Mouse (Mus musculus) spleen, postnatal 14 days (tissue): ENCODE data around the gene Col25a1.

ENCODE experiments used
- DNase-seq, 2 experiments: peaks; one replicate each; pipeline ENCODE4 v3.0.0; 2021 to 2022; ENCODE audit warnings: low spot score in 2 of 2

Col25a1 gene

DNA sequence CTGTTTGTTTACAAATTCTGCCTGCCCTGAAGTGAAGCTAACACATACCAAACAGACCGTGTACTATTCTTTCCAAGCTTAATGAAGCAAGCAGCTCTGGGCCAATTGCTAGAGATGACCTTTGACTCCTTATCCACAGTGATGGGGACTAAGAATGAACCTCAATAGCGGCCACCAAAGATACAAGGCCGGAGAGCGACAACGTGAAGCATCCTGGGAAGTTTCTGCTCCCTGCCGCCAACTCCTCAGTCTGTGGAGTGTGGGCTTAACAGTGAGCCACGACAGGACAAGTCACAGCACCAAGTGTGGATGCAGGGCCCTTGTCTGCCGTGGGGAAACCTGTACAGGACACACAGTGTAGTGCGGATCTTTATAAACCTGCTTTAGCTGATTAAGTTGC is 247.3 kb downstream of the Col25a1 start:
- DNase-seq: no peak

GRCm38 (mm10) chr3:130380299-130380845 is 249.1 kb downstream of the Col25a1 start:
- DNase-seq: no peak

- no peak for DNase-seq
These were observed 250.4 kb downstream of the Col25a1 start for GRCm38 (mm10) chr3:130381691-130382090.

DNA sequence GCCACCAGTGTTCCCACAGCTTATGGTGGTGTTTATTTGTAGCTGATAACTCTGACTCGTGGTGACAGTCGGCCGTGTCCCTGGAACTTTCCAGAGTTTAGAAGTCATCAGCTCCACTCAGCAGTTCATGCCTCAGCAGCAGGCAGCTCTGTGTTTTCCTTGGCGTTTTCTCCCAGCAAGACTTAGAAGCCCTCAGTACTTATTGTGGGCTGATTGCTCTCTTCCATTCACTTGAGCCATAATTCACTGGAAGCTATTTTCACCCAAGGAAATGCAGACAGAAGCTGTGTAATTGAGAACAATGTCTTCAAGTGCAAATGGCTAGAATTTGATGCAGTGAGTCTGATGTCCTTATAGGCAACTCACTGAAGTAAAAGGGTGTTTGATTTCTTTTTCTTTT is 254.6 kb downstream of the Col25a1 start:
- no peak for DNase-seq

DNA sequence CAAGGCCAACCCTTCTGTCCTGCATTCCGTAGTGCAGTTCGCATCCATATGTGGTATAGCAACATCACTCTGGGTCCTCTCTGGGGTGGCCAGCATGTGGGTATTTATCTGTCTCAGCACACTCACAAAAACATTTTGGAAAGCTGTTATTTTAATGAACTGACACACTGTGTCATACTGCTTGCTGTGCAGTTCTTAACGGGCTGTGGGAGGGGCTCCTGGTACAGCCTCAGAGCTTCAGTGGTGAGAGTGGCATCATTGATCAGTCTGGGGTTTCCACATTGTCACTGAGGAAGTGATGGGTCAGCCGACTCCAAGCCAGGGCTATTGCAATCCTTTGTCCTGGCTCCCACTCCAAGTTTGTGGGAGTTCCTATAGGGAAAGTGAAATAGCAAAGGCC is 255.9 kb downstream of the Col25a1 start:
- no peak for DNase-seq

GRCm38 (mm10) chr3:130389261-130389975 is 258.1 kb downstream of the Col25a1 start:
- no peak for DNase-seq

- no peak for DNase-seq
These were observed 265.3 kb downstream of the Col25a1 start for GRCm38 (mm10) chr3:130396636-130397035.

DNA sequence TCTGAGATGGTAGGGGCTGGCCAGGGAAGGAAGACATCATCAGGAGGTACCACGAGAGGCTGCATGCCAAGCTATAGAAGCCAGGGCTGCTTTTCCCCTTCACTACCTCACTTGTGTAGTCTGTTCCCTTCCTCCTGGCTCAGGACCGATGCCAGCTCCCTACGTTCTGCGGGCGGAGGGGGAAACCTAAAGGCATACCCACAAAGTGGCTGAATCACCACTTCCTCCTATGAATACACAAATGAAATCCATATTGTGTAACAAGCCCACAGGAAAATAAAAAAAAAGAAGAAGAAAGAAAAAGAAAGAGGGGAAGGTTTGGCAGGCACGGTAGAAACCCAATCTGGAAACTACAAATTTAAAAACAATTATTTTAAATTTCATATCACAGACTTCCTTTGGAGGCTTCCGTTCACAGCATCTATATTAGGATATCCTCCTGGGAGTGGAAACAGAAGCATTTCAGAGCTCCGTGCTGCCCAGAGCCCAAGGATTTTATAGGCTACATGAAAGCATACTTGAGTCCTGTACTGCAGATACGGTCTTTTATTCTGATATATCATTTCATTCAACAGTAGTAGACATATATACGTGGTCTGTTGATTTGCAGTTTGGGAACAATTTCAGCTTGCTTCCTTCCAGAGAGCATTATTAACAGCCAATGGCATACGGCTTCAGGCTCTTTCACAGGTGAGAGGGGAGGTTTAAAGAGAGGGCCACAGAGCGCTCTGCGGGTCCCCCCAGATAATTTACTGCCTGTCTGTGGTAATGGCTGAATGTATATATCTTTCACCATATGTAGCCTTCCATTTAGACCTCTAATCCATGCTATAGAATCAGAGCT is 269.6 kb downstream of the Col25a1 start:
- DNase-seq: no peak

DNA sequence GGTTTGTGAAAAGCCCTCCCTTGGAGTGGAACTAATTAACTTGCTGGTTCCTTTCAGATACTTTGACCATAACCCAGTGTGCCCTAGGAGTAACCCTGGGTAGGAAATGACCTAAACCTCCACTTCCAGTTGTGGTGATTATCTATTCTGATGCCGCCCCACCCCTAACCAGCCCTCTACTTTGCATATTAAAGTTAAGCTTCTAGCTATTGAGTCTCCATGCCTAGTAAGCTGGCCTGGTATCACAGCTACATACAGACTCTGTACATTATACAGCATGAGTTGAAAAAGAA is 270.2 kb downstream of the Col25a1 start:
- no peak for DNase-seq

DNA sequence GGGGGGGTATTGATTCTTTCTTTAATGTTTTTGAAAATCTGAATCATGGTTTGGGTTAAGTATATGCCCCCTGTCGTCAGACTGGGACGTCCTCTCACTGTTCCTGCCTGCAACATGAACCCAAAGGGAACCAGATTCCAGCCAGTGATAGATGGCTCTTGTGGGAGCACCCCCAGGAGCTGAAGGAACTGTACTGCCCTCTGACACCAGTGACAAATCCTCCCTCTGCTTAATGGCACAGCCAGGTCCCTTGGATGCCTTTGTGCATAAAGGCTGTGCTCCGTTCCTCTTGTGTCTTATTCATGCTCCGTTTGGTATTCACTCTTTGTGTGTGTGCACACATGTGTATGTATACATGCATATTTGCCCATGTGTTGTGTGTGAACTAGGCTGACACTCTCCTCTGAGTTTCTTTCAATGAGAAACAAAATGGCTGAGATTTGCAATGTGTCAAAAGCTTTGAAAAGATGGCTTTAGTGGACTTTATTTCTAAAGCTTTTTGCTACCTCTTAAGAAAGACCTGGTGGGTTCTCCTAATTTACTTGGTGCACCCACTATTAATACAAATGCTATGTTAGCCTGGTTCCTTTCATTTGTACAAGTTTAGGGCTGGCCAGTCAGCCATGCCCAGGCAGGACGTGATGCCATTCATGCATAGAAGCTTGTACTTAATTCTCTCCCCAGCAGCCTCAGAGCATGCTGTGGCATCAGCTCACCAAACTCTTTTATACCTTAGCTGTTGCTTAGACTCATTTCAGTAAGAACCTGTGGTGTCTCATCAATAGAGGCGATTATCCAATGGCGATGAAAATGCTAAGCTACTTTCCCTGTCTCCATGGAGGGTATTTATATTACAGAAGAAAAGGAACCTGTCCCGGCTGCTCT is 273.5 kb downstream of the Col25a1 start:
- DNase-seq: no peak

DNA sequence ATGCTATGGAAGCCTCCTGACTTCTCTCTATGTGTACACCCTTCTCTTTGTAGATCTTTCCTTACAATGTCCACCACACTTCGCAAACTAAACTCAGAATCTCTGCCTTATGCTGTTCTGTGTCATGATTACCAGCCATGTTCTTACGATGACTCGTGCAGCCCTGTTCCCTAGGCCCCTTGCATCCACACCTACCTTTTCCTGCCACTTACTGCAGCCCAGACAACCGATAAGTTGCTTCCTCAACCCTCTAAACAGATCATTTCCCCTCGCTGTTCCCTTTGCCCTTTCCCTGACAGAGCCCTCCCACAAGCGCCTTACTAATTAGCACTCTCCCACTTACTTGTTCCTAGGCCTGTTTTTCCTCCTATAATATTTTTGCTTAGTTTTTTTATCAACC is 275.9 kb downstream of the Col25a1 start:
- DNase-seq: no peak

DNA sequence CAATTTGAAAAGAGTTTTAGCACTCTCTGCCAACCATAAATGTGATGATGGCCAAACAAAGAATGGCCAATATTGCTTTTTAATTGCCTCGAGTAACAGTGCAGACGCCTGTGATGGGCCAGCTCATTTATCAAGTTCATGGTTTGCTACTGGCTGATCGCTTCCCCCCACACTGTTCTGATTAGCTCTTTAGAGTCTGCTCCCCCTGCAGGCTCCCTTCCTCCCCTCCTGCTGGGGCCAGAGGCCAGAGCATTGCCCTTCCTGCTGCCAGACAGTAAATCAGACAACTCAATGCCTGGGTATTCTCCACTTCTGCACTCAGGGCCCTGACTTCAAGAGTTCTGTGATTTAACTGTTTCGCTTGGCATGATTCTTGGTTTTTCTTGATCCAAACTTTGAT is 281.9 kb downstream of the Col25a1 start:
- no peak for DNase-seq

GRCm38 (mm10) chr3:130418951-130419350 is 287.6 kb downstream of the Col25a1 start:
- DNase-seq: no peak

DNA sequence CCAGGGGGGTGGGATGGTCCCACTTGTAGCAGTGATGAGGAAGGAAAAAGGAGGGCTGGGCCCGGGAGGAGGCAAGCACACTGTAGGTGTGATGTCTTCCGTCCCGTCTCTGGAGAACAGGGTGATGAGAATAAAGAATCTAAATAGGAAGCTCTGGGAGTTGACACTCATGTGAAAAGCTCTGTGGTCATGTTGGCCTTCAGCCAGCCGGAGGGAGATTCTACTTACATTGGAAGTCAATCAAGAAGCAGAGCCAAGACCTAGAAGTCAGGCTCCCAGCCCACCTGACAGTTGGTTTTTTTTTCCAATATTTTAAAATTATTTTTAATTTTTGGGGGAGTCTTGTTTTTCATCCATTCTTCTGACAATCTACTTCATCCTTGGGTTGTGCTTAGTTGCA is 297.5 kb downstream of the Col25a1 start:
- no peak for DNase-seq

DNA sequence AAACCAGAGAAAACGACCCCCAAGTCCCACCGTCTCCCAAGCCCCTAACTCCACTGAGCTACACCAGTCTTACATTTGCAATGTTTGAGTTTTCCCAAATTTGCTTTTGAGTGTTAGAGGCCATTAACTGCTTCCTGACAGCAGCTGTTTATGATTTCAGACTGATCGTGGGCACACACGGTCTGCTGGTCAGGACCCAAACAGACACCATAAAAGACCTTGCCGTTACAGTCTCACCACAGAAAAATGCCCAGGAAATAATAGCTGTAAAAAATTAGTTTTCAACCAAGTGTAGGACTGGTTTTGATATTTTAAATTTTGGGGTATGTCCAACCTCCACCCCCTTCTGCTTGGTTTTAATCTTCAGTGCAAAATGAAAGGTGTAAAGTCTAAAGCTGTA is 298.8 kb downstream of the Col25a1 start:
- DNase-seq: no peak

GRCm38 (mm10) chr3:130432818-130433217 is 301.5 kb downstream of the Col25a1 start:
- no peak for DNase-seq

GRCm38 (mm10) chr3:130436956-130437355 is 305.7 kb downstream of the Col25a1 start:
- no peak for DNase-seq

- DNase-seq: no peak
These were observed 308.5 kb downstream of the Col25a1 start for GRCm38 (mm10) chr3:130439767-130440166.

GRCm38 (mm10) chr3:130440689-130441088 is 309.4 kb downstream of the Col25a1 start:
- DNase-seq: no peak

DNA sequence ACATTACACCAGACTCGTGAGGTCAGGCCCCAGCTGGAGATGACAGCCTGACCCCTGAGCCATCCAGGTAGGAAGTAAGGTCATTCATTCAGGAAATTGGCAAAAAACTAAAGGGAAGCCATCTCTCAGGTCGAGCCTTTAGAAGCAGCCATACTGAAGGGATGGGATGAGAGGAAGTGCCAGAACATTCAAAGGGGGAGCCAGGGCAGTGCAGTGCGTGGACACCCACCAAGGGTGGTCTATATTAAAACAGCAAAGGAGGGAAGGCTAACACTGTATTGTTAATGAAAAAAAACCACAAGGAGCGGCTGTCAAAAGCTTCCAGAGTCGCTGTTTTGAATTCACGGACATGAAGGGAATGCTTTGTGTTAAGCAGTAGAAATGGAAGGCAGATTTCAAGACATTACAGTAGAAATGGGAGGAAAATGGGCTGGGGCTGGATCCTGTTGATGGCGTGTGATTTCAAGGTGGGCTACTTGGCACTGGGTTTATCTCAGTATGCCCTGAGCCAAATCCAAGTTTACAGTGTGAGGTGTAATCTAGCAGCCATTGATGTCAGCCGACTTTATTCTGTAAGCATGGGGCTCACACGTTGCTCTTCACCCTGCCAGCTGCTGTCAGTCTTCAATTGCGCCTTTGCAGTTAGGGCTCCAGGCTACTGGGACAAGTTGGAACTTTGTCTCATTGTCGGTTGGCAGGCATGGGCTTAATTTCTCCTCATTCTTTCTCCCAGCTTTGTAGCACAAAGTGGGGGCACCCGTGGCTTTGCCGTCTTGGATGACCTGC is 312.7 kb downstream of the Col25a1 start:
- DNase-seq: no peak

DNA sequence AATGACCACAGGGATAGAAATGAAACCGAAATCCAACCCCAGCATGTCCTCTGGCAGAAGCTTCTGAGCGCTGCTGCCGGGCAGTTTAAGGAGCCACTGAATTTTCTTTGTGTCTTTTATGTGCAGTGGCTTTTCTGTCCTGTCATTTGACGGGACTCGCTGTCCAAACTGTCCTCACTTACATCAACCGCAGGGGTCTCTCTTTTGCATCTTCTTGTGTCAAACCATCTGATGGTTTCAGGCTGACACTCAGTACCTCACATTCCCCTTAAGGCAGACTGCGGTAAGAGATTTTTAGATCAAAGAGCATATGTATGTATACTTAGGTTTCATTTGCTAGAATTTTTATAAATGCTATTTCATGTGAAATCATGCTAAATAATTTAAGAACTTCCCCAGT is 318.6 kb downstream of the Col25a1 start:
- no peak for DNase-seq
